Mouse (Mus musculus): Measurements from ENCODE around the gene Plcb3.

DNA sequence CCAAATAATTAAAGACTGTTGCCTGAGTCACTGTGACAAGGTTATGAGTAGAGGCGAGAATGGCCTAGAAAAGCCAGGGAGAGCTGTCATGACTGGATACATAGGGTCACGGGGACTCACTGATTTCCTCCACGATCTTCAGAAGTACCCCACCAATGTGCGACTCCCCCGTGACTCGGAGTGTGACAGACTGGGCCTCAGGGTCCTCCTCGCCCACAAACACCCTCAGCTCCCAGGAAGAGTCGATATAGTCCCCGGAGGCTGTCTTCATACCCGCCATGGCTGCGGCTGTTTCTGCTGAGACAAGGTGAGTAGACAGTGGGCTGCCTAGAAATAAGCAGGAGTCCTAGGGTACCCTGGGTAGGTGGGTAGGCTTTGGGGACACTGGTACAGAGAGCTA lies 42.3 kb upstream of the Plcb3 start:
- TF ChIP-seq CTCF (IDR thresholded peaks at IDR 0.05; ENCODE audit: extremely low read depth, insufficient read length, insufficient replicate concordance, low read depth, low read length) (no peak), POLR2A (IDR thresholded peaks at IDR 0.05; ENCODE audit: low read depth, low read length) (no peak)

Data from small intestine, adult 2 months (tissue).